Mouse (Mus musculus): ENCODE data around the gene Picalm. TPM values are rescaled to one million over a fixed set of nuclear protein-coding genes. Genes with fewer than 3 reads are reported as not detected.
"Not testable (repeated sequence)": the region's sequence is repeated elsewhere in the genome, so short reads cannot be mapped to it uniquely, and the experiment has no call there.

Picalm gene
- polyA plus RNA-seq, 1 experiment from 2014 or later = 39.1 TPM

- not testable (repeated sequence) for ATAC-seq (replicated peaks); H3K4me3 ChIP-seq; H3K27ac ChIP-seq; H3K9ac ChIP-seq; H3K36me3 ChIP-seq (replicated peaks); H3K27me3 ChIP-seq (replicated peaks); H3K4me1 ChIP-seq; H3K4me2 ChIP-seq; H3K9me3 ChIP-seq
These were observed 98.9 kb downstream of the Picalm start for GRCm38 (mm10) chr7:90228884-90229283.

DNA sequence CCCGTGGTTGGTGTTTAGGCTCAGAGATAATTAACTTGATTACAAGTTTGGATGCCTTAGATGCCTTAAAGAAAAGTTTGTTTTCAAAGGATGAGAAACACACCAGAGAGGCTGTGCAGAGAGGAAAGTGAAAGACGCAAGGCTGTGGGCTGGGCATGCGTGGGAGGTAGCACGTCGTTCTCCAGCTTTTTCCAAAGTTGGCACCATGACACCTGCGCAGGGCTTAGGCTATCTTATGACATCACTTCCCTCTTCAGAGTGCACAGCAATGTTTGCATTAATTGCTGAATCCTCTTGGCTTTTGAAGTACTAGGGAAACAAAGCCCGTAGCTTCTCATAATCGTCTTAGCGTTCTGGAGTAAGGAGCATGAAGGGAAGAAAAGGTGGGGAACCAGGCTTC lies 101.4 kb downstream of the Picalm start:
- no peaks in the 10 kb centered on the region for H3K4me1 ChIP-seq
- WGBS = 84% methylated on average over 9 of the region's 9 CpGs
- H3K9me3 ChIP-seq = no peaks in the 10 kb centered on the region
- H3K27me3 ChIP-seq (replicated peaks) = no peaks in the 10 kb centered on the region
- no peaks in the 10 kb centered on the region for H3K36me3 ChIP-seq (replicated peaks)
- no peak for ATAC-seq (replicated peaks)
- no peak overlapping the region for H3K27ac ChIP-seq
- H3K9ac ChIP-seq = no peak overlapping the region
- H3K4me2 ChIP-seq = no peak overlapping the region
- H3K4me3 ChIP-seq = no peak overlapping the region

GRCm38 (mm10) chr7:90233921-90234320 lies 103.9 kb downstream of the Picalm start:
- Histone ChIP-seq H3K27me3 (replicated peaks) (no peaks in the 10 kb centered on the region), H3K4me3 (no peak overlapping the region), H3K27ac (no peak overlapping the region), H3K4me1 (no peaks in the 10 kb centered on the region), H3K9ac (no peak overlapping the region), H3K36me3 (replicated peaks) (no peaks in the 10 kb centered on the region), H3K4me2 (no peak overlapping the region), H3K9me3 (no peaks in the 10 kb centered on the region)
- WGBS = 58% methylated on average over 4 of the region's 4 CpGs
- ATAC-seq (replicated peaks) = no peak

DNA sequence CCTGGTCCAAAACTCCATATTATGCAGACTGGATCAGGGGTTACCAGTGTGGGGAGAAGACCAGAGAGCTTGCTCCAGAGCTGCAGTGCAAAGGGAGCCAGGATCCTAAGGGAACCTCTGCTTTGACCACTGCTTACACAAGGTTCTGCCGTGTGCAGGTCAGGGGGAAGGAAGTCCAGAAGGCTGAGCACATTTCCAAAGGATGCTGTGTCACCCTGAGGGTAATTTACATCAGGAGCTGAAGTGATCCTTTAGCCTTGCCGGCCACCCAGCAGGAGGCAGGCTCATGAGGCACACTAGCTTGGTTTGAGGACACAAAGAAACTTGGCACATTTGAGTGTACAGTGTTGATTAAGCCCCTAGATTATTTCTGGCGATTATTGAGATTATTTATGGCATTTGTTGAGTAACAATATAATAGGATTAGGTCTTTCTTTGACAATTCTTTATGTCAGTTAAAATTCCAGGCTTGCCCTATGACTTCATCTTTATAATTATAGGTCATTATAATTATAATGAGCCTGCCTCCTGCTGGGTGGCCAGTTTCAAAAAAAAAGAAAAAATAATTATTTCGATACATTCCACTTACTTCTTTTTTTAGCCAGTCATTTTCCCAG lies 106.4 kb downstream of the Picalm start:
- Histone ChIP-seq H3K4me1 (no peaks in the 10 kb centered on the region), H3K27me3 (replicated peaks) (no peaks in the 10 kb centered on the region), H3K9me3 (no peaks in the 10 kb centered on the region), H3K4me3 (no peak overlapping the region), H3K4me2 (no peak overlapping the region), H3K36me3 (replicated peaks) (no peaks in the 10 kb centered on the region), H3K9ac (no peak overlapping the region), H3K27ac (no peak overlapping the region)
- no peak; the same call in 1 of the 2 replicates for ATAC-seq (replicated peaks)
- 29% methylated on average over 4 of the region's 4 CpGs for WGBS

DNA sequence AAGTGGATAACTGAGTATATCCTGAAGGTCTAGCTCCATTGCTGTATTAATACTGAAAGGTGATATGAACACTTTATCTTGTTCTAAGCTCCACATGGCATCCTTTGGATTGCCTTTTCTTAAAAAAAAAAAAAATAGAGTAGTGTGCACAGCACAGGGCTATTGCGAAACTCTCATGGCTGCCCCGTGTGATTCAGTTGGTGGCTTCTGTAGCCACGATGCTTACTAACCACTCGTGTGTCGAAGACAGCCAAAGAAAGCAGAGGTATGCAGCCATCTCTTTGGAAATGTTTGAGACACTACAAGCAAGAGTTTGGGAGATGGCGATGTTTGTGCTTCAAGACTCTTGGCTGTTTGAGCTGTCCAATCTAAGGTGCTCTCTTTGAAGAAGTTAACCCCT lies 113.1 kb downstream of the Picalm start:
- H3K9me3 ChIP-seq = no peaks in the 10 kb centered on the region
- H3K27ac ChIP-seq = no peak overlapping the region
- 90% methylated on average over 6 of the region's 6 CpGs for WGBS
- no peaks in the 10 kb centered on the region for H3K27me3 ChIP-seq (replicated peaks)
- H3K4me2 ChIP-seq = no peak overlapping the region
- ATAC-seq (replicated peaks) = no peak
- H3K9ac ChIP-seq = no peak overlapping the region
- H3K4me1 ChIP-seq = no peaks in the 10 kb centered on the region
- H3K4me3 ChIP-seq = no peak overlapping the region
- H3K36me3 ChIP-seq (replicated peaks) = no peaks in the 10 kb centered on the region

- no peak overlapping the region for H3K27ac ChIP-seq
- no peak overlapping the region for H3K4me3 ChIP-seq
- no peak overlapping the region for H3K9ac ChIP-seq
- 89% methylated on average over 5 of the region's 5 CpGs for WGBS
- no peaks in the 10 kb centered on the region for H3K4me1 ChIP-seq
- H3K4me2 ChIP-seq = no peak overlapping the region
- no peaks in the 10 kb centered on the region for H3K36me3 ChIP-seq (replicated peaks)
- no peak for ATAC-seq (replicated peaks)
- no peaks in the 10 kb centered on the region for H3K9me3 ChIP-seq
- H3K27me3 ChIP-seq (replicated peaks) = no peaks in the 10 kb centered on the region
These were observed 113.6 kb downstream of the Picalm start for GRCm38 (mm10) chr7:90243643-90244042.

- Histone ChIP-seq H3K4me3 (no peak overlapping the region), H3K9ac (no peak overlapping the region), H3K9me3 (no peaks in the 10 kb centered on the region), H3K27ac (no peak overlapping the region), H3K4me1 (no peaks in the 10 kb centered on the region), H3K36me3 (replicated peaks) (no peaks in the 10 kb centered on the region), H3K4me2 (no peak overlapping the region), H3K27me3 (replicated peaks) (no peaks in the 10 kb centered on the region)
- WGBS = 73% methylated on average over 5 of the region's 5 CpGs
- ATAC-seq (replicated peaks) = no peak
These were observed 122.9 kb downstream of the Picalm start for GRCm38 (mm10) chr7:90252946-90253345.

GRCm38 (mm10) chr7:90258701-90259100 lies 128.7 kb downstream of the Picalm start:
- 85% methylated on average over 2 of the region's 2 CpGs for WGBS
- H3K9me3 ChIP-seq = no peaks in the 10 kb centered on the region
- ATAC-seq (replicated peaks) = no peak
- no peak overlapping the region for H3K27ac ChIP-seq
- no peak overlapping the region for H3K4me2 ChIP-seq
- H3K9ac ChIP-seq = no peak overlapping the region
- no peak overlapping the region for H3K4me3 ChIP-seq
- no peaks in the 10 kb centered on the region for H3K4me1 ChIP-seq
- H3K36me3 ChIP-seq (replicated peaks) = no peaks in the 10 kb centered on the region
- H3K27me3 ChIP-seq (replicated peaks) = no peaks in the 10 kb centered on the region

DNA sequence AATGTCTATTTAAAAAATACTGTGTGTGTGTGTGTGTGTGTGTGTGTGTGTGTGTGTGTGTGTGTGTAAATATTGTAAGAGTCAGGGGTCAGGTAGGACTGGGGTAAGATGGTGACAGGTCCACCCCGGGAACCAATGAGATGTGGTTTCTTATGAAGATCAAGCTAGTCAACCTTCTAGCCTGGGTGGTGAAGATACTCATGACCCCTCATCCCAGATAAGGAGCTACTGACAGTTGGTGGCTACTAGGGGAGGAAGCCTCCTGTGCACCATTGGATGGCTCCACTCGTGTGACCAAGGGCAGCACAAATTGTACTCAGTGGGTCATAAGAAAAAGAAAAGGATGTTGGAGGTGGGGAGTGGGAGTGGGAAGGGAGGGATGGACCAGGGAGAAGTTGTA lies 129.9 kb downstream of the Picalm start:
- no peaks in the 10 kb centered on the region for H3K9me3 ChIP-seq
- H3K36me3 ChIP-seq (replicated peaks) = no peaks in the 10 kb centered on the region
- H3K27ac ChIP-seq = no peak overlapping the region
- ATAC-seq (replicated peaks) = no peak
- no peak overlapping the region for H3K9ac ChIP-seq
- 89% methylated on average over 2 of the region's 2 CpGs for WGBS
- no peaks in the 10 kb centered on the region for H3K27me3 ChIP-seq (replicated peaks)
- no peak overlapping the region for H3K4me3 ChIP-seq
- no peak overlapping the region for H3K4me2 ChIP-seq
- H3K4me1 ChIP-seq = no peaks in the 10 kb centered on the region

DNA sequence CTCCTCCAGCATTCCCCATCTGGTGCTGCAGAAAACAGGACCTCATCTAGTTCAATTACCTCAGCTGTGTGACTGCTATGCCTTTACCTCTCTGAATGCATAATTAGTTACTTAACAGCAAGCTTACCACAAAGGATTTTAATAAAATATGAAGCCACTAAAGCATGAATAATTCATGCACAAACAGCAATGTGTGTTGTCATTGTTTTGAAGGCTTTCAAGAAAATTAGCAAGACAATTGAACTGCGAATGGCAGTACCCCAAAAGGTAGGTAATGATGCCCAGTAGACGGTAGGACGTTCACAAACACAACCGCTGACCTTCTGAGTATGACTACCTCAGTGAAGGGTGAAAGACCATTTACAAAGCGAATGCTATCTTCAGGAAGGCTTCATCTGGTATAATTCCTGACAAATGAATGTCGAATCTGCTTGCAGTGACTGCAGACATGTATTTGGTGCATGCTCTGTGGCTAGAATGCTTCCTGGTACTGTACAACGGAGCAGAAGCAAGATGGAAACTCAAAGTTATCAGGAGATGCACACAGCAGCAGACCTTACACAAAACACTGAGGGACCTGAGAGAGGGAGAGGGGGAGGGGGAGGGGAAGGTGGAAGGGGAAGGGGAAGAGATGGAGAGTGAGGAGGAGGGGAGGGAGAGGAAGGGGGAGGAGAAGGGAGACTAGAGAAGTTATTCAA lies 132.0 kb downstream of the Picalm start:
- peaks cover 5% of the 10 kb centered on the region; the same call in 1 of the 2 replicates for H3K4me1 ChIP-seq
- no peaks in the 10 kb centered on the region for H3K27me3 ChIP-seq (replicated peaks)
- peak; percentile 90 for ATAC-seq (replicated peaks)
- no peaks in the 10 kb centered on the region for H3K9me3 ChIP-seq
- H3K4me2 ChIP-seq = peak overlapping the region; percentile 40
- H3K36me3 ChIP-seq (replicated peaks) = no peaks in the 10 kb centered on the region
- peak overlapping the region; percentile 18; the same call in 1 of the 2 replicates for H3K4me3 ChIP-seq
- H3K9ac ChIP-seq = 0 out of 2 replicates have a peak overlapping the region, but pooled peaks have one; percentile 5
- peak overlapping the region; percentile 73 for H3K27ac ChIP-seq
- WGBS = 15% methylated on average over 7 of the region's 7 CpGs

Other genes starting within 250 kb of the Picalm start
- 1.1 TPM in 2 replicates for gene Ccdc81, start 226.6 kb upstream of the Picalm start, polyA plus RNA-seq (2015; fragmentation: Nextera tagmentation; extraction: Ambion mirVana)
- 111 and 117 TPM in 2 replicates for gene Hikeshi, start 189.0 kb upstream of the Picalm start, polyA plus RNA-seq (2015; fragmentation: Nextera tagmentation; extraction: Ambion mirVana)
- gene Eed, start 149.2 kb upstream of the Picalm start, polyA plus RNA-seq (2015; fragmentation: Nextera tagmentation; extraction: Ambion mirVana) = 33.0 and 33.3 TPM in 2 replicates
- not detected in 2 replicates for gene Ccdc83, start 135.6 kb downstream of the Picalm start, polyA plus RNA-seq (2015; fragmentation: Nextera tagmentation; extraction: Ambion mirVana)
- 5.0 and 7.2 TPM in 2 replicates for gene Sytl2, start 172.0 kb downstream of the Picalm start, polyA plus RNA-seq (2015; fragmentation: Nextera tagmentation; extraction: Ambion mirVana)